Comparison of ENCODE assay signal across 10 mouse cellular contexts in the genomic region with DNA sequence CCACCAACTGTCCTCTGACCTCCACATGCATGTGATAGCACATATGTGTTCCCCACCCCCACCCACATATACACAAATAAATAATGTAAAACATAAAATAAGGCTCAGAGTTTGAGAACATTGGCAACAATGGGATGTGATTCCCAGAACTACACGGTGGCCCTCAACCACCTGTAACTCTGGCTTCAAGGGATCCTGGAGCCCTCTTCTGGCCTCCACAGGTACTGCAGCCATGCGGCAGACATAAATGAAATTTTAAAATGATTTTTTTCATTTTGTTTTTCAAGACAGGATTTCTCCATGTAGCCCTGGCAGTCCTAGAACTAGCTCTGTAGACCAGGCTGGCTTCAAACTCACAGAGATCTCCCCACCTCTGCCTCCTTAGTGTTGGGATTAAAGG.
A peak's percentile ranks its signal among the peaks of the same experiment; 100 is the strongest.
DNase-seq lines count a peak whose midpoint lies in the region; ATAC-seq and TF ChIP-seq lines count a peak whose summit lies in the region.
"Had no signal": no experiment of that assay in that cellular context is flagged by ENCODE, and none has a peak within 500 bp of the region (broad histone marks: within the 10 kb centered on the region; RNA-seq: fewer than 3 reads in every experiment).

No protein-coding gene starts in this region.

- H3K27me3 ChIP-seq in thymus, adult 2 months (ENCODE audit: control insufficient read depth, insufficient read depth, low read length): no peaks in the 10 kb centered on the region
- H3K27me3 ChIP-seq: intestine, embryonic 15.5 days had no signal

- TF ChIP-seq POLR2A in thymus, adult 2 months (IDR thresholded peaks at IDR 0.05; ENCODE audit: control insufficient read depth, extremely low read depth, insufficient read depth, low read length, poor library complexity): no peak

- 87% methylated on average over 2 of the region's 2 CpGs for WGBS in thymus, adult 2 months

- peak overlapping the region; percentile 46 for H3K27ac ChIP-seq in layer of hippocampus, adult 2 months
- H3K27ac ChIP-seq in thymus, adult 2 months (ENCODE audit: control insufficient read depth, insufficient read depth, low read length): no peak overlapping the region
- H3K27ac ChIP-seq: intestine, embryonic 15.5 days; limb, embryonic 10.5 days had no signal

- peak; percentile 78 for TF ChIP-seq CTCF in layer of hippocampus, adult 2 months (conservative IDR thresholded peaks at IDR 0.05)
- TF ChIP-seq CTCF in thymus, adult 2 months (IDR thresholded peaks at IDR 0.05; ENCODE audit: borderline replicate concordance, control insufficient read depth, extremely low read depth, insufficient read depth, low read length, poor library complexity): peak; percentile 55; the same call in 1 of the 2 replicates

- no peak for ATAC-seq in monocyte, adult 5-6 weeks (replicated peaks; ENCODE audit: insufficient number of reproducible peaks, low FRiP score, low TSS enrichment, poor library complexity, severe bottlenecking)
- ATAC-seq: intestine, embryonic 15.5 days had no signal

- H3K4me1 ChIP-seq in thymus, adult 2 months (replicated peaks; ENCODE audit: control insufficient read depth, insufficient read depth, low read length): no peaks in the 10 kb centered on the region
- H3K4me1 ChIP-seq: intestine, embryonic 15.5 days had no signal

- no peak for DNase-seq in layer of hippocampus, adult 2 months (ENCODE audit: low spot score in 2 of 2)
- no peak for DNase-seq in layer of hippocampus, adult 11-12 months (ENCODE audit: low spot score)
- no peak for DNase-seq in thymus, adult 2 months
- DNase-seq in thymus, postnatal 10 days (ENCODE audit: low spot score in 2 of 2): no peak
- DNase-seq in ZHBTc4 (ENCODE audit: low read depth, low spot score): peak; percentile 56
- DNase-seq in urinary bladder, postnatal 14 days (ENCODE audit: low spot score): no peak
- DNase-seq: thymus, postnatal 25 days had no signal

- no peaks in the 10 kb centered on the region for H3K36me3 ChIP-seq in thymus, adult 2 months (ENCODE audit: control insufficient read depth, insufficient read depth, low read length)

- H3K4me3 ChIP-seq in layer of hippocampus, adult 2 months: no peak overlapping the region
- H3K4me3 ChIP-seq in thymus, adult 2 months (ENCODE audit: control insufficient read depth, insufficient read depth, low read length): no peak overlapping the region
- H3K4me3 ChIP-seq: intestine, embryonic 15.5 days; limb, embryonic 10.5 days had no signal
